Mouse (Mus musculus) cerebellum, adult 9-11 months (tissue): Measurements from ENCODE around the gene Tmem87a.

ENCODE experiments used
- DNase-seq: peaks from one replicate; pipeline ENCODE4 v3.0.0; 2022

The Tmem87a gene

DNA sequence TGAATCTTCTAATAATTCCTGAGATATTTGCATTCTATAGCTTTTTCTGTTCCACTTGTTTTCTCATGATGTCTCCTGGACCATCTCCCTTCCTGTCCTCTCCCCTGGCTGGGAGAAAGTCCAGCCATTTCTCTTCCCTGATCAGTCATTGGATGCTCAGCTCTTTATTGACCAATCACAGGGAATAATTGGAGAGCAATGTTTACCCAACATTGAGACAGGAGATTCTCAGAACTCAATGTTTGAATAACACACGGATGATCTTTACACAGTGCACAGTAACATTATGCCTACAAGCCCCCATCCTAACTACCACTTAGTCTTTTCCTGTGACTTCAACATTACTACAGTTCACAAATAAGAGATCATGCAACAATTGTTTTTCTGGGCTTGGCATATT, 43.5 kb downstream of the Tmem87a start:
- DNase-seq = no peak

DNA sequence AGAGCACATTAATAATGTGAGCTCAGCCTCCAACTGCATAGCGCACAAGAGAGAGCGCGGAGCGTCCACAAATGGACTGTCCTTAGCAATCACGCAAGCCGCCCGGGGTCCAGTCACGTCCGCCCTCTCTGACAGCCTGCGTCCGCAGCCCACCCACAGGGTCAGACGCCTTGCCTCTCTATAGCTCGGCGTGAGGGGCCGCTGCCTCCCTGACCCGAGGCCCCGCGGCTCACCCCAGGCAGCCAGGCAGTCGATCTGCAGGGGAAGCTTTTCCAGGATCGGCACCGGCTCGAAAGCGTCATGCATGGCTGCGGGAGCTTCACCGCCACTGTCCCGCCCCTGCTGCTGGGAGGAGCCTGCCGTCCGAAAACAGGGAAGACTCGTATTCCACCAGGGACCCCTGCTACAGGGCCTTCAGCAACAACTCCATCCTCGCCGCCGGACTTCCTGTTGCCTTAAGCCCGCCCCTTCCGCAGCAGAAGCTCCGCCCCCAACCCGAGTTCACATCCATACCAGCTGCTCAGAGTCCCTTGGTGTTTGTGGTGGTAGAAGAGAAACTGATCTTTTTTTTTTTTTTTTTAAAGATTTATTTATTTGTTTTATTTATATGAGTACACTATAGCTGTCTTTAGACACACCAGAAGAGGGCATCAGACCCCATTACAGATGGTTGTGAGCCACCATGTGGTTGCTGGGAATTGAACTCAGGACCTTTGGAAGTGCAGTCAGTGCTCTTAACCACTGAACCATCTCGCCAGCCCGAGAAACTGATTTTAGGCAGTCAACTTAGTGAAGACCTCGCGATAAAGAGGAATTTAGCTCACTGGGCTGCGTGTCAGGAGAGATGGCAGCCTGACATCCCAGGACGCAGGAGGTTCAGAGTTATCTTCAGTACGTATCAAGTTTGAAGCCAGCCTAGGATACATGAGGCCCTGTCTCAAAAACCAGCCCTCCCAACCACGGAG, 50.9 kb downstream of the Tmem87a start, which contains the start of gene Vps39:
Gene Vps39, minus strand, starts transcription at position 456 of the 965 bp plus-strand sequence.
- DNase-seq = peak; percentile 88

DNA sequence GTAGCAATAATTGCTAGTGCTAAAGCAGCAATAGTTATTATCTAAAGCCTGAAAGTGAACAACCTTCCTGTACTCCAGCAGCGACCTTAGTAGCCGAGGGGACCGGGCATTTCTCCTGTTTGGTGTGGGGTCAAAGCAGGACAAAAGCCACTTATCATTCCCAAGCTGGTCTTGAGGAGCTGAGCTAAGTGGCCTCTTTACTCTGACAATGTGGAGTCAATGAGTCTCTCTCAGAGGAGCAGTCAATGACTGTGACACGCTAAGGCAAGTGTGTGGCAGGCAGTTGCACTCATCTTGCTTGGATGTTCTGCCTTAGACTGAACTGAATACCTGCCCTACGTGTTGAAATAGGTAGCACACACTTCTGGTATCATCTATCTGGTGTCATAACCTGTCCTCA, 52.6 kb downstream of the Tmem87a start:
- DNase-seq = no peak

DNA sequence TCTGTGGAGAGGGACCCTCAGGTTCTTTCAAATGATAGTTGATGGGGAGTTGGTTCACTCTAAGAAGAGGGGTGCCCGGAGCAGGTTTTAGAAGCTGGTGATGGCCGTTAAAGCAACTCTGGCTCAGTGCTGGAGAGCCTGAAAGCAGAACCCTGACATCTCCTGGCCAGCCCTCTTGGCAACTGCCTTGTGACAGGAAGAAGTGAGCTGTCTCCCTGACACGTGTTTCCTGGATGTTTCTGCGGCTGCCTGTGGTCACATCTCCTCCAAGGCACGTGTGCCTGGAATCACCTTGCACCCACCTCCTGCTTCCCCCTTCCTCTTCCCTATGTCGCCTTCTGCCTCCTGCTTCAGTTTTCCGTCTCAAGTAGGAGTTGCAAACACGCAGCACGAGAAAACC, 55.8 kb downstream of the Tmem87a start:
- DNase-seq = no peak

DNA sequence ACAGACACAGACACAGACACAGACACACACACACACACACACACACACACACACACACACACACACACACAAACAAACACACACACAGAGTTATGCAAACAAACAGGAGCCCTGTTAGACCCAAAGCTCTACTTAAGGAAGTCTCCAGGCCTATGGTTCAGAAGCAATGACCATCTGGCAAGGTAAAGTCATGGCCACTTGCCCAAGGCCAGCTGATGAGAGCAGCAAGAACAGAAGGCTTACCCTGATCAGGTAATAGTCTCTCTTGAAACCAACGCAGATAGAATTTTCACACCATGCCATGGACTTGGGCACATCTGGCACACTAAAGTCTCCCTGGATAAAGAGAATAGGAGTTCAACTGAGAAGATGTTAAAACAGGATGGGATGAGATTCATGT, 62.2 kb downstream of the Tmem87a start:
- peak; percentile 64 for DNase-seq

DNA sequence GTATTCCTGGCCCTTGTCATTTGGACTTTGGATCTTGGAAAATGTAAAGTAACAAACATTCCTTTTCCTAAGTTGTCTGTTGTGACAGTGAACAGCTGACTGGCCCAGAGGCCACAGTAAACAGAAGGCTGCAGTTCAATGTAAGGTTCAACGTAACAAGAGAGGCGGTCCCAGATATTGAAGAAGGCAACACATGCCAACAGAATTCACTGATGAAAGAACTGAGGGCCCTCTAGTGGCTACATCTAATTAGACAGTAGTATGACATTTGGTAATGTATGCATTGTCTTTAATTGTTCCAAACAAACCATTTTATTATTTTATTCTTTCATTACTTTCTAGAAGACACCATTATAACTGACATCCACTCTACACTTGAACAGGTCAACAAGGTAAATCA, 66.0 kb downstream of the Tmem87a start:
- no peak for DNase-seq

DNA sequence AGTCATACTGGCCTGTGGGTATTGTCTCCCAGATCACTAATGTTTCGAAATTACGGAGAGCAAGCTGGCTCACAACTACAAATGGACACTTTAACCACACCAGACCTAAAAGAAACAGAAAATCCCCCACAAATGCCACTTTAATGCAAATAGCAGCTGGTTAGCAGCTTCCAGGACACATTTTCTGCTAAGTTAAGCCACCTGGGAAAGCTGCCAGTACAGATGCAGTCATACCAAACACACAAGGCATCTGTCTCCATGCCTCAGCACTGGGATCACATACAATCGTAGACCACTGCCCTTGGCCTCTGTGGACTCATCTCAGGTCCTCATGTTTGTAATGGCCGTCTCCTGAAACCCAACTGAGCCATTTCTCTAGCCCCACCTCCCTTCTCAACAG, 72.3 kb downstream of the Tmem87a start:
- DNase-seq = no peak

DNA sequence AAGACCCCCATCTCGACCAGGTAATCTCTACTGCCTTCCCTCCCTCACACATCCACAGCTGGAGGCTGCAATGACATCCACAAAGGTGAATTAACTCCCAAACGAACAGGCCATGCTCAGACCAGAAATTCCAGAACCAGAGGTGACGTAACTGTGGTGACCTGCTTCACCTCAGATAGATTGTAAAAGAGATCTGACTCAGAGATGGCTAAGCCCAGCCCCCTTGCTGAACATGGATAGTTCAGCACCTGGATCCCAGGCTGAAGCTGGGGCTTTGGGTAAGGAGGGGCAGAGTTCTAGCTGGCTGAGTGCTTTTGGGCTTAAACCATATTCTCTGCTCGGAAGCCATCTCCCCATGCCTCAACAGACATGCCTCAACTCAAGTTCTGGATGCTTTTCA, 88.8 kb downstream of the Tmem87a start:
- no peak for DNase-seq

DNA sequence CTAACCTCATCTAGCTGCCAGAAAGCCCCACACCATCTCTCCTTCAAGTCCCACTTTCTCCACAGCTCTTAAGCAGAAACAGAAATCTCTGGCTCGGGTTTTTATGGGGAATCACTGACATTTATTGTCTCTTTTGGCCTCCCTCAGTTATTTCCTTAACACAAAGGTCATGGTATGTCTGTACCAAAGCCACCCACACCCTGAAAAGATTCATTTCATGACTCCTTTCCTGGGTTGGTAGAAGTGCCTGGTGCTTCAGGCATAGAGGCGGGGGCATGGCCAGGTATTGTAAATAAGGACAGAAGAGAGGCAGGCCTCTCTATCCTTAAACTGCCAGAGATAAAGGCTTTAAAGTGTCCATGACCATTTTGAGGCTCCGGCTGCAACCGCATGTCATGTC, 89.4 kb downstream of the Tmem87a start:
- no peak for DNase-seq

DNA sequence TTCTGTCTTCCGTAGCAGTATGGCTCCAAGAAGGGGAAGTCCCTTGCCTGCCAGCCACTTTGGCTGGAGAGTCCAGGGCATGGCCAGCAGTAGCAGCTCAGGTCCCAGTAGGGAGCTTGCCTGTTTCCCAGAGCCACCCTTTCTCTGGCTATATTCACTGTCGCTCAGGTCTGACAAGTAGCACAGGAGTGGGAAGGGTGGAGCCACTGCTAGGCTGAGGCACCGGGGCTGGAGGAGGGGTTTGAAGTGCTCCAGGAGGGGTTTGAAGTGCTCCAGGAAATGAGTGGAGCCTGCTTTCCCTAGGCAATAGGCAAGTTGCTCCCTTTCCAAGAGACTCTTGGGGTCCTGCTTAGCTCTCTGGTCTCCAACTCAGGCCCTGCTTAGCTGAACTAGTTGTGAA, 89.9 kb downstream of the Tmem87a start, which contains the start of gene Pla2g4f:
Gene Pla2g4f, minus strand, starts transcription at position 190 of the 400 bp plus-strand sequence.
- peak; percentile 8 for DNase-seq

DNA sequence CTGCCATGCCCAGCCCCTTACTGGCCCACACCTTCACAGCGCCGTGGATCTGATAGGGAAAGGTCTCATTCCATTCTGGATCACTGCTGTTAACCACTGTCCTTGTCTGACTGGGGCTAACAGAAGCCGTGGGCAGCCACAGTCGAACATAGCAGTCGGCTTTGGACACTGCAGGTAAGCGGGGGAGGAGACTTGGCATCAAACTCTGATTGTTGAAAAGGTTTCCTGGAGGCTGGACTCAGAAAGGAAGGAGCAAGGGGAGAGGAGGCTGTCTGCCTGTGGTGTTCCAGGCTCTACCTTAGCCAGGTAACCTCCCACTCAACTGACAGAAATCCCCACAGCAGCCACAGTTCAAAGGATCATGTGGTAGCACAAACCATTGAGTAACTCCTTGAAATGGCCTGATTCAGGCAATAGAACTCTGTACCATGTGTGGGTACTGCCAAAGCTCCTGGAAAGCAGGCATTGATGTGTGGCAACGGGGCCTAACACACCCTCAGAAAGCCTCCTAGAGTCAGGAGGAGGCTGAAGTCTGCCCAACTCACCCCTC, 91.6 kb downstream of the Tmem87a start:
- DNase-seq = no peak
